Mouse (Mus musculus): ENCODE measurements around the gene Mpz. TPM values are rescaled to one million over a fixed set of nuclear protein-coding genes. Genes with fewer than 3 reads are reported as not detected.

Mpz gene
- polyA plus RNA-seq, 1 experiment, result 1.2 TPM

DNA sequence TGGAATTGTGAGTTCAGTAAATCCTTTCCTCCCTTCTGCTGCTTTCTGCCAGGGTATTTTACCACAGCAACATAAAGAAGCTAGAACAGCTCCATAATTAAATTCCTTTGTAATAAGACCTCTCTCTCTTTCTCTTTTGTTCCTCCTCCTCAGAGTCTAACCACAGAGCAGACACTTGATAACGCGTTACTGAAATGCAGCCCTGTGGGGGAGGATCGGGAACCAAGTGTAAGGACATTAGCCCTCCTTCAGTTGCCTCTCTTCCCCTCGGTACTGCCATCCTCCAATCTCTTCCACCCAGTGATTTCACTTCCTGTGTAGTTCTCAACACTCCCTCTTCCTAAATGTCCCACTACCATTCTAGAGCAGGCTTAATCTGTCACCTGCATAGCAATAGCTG, 58.9 kb downstream of the Mpz start:
- no peak for TF ChIP-seq CTCF (IDR thresholded peaks at IDR 0.05; ENCODE audit: borderline replicate concordance, insufficient read depth, low read length)
- no peak for TF ChIP-seq POLR2A (IDR thresholded peaks at IDR 0.05; ENCODE audit: low read depth, low read length)
- Histone ChIP-seq H3K4me3 (ENCODE audit: insufficient read depth, low read length) (no peak overlapping the region), H3K27ac (ENCODE audit: insufficient read depth, low read length) (no peak overlapping the region), H3K4me1 (ENCODE audit: control insufficient read depth, insufficient read depth, low read length) (no peaks in the 10 kb centered on the region)

Other genes with a start within 250 kb of the Mpz start
- not detected in 2 replicates for gene Fcrlb, start 237.8 kb upstream of the Mpz start, polyA plus RNA-seq (2011; ENCODE audit: insufficient read length, low read depth, missing spikeins)
- not detected in 2 replicates for gene Fcrla, start 223.1 kb upstream of the Mpz start, polyA plus RNA-seq (2011; ENCODE audit: insufficient read length, low read depth, missing spikeins)
- 0.51 TPM in 1 of 2 replicates, not detected in the other for gene Fcgr2b, start 174.2 kb upstream of the Mpz start, polyA plus RNA-seq (2011; ENCODE audit: insufficient read length, low read depth, missing spikeins)
- not detected in 2 replicates for gene Fcgr4, start 131.8 kb upstream of the Mpz start, polyA plus RNA-seq (2011; ENCODE audit: insufficient read length, low read depth, missing spikeins)
- 3.9 TPM in 1 of 2 replicates, not detected in the other for gene Fcgr3, start 85.8 kb upstream of the Mpz start, polyA plus RNA-seq (2011; ENCODE audit: insufficient read length, low read depth, missing spikeins)
- gene Cfap126, start 36.8 kb upstream of the Mpz start, polyA plus RNA-seq (2011; ENCODE audit: insufficient read length, low read depth, missing spikeins), result 2.4 and 2.5 TPM in 2 replicates
- gene Sdhc, start 108 bp upstream of the Mpz start, polyA plus RNA-seq (2011; ENCODE audit: insufficient read length, low read depth, missing spikeins), result 297 and 334 TPM in 2 replicates
- gene Pcp4l1, start 45.6 kb downstream of the Mpz start, polyA plus RNA-seq (2011; ENCODE audit: insufficient read length, low read depth, missing spikeins), result 6.2 and 12.2 TPM in 2 replicates
- not detected in 2 replicates for gene Nr1i3, start 63.3 kb downstream of the Mpz start, polyA plus RNA-seq (2011; ENCODE audit: insufficient read length, low read depth, missing spikeins)
- 26.9 and 29.9 TPM in 2 replicates for gene Tomm40l, start 71.8 kb downstream of the Mpz start, polyA plus RNA-seq (2011; ENCODE audit: insufficient read length, low read depth, missing spikeins)
- gene Apoa2, start 74.3 kb downstream of the Mpz start, polyA plus RNA-seq (2011; ENCODE audit: insufficient read length, low read depth, missing spikeins), result 1.2 and 1.3 TPM in 2 replicates
- gene Fcer1g, start 83.7 kb downstream of the Mpz start, polyA plus RNA-seq (2011; ENCODE audit: insufficient read length, low read depth, missing spikeins), result 1.6 and 7.1 TPM in 2 replicates
- 24.3 and 25.8 TPM in 2 replicates for gene Adamts4, start 99.7 kb downstream of the Mpz start, polyA plus RNA-seq (2011; ENCODE audit: insufficient read length, low read depth, missing spikeins)
- 226 and 234 TPM in 2 replicates for gene Ndufs2, start 100.7 kb downstream of the Mpz start, polyA plus RNA-seq (2011; ENCODE audit: insufficient read length, low read depth, missing spikeins)
- 53.2 and 55.1 TPM in 2 replicates for gene B4galt3, start 119.6 kb downstream of the Mpz start, polyA plus RNA-seq (2011; ENCODE audit: insufficient read length, low read depth, missing spikeins)
- 23.9 and 24.3 TPM in 2 replicates for gene Ppox, start 130.5 kb downstream of the Mpz start, polyA plus RNA-seq (2011; ENCODE audit: insufficient read length, low read depth, missing spikeins)
- gene Usp21, start 137.3 kb downstream of the Mpz start, polyA plus RNA-seq (2011; ENCODE audit: insufficient read length, low read depth, missing spikeins), result 36.8 and 59.0 TPM in 2 replicates
- gene Ufc1, start 144.3 kb downstream of the Mpz start, polyA plus RNA-seq (2011; ENCODE audit: insufficient read length, low read depth, missing spikeins), result 77.8 and 81.9 TPM in 2 replicates
- gene Dedd, start 178.4 kb downstream of the Mpz start, polyA plus RNA-seq (2011; ENCODE audit: insufficient read length, low read depth, missing spikeins), result 43.1 and 53.2 TPM in 2 replicates
- gene Nit1, start 194.9 kb downstream of the Mpz start, polyA plus RNA-seq (2011; ENCODE audit: insufficient read length, low read depth, missing spikeins), result 33.6 and 36.9 TPM in 2 replicates
- 97.0 and 103 TPM in 2 replicates for gene Pfdn2, start 195.0 kb downstream of the Mpz start, polyA plus RNA-seq (2011; ENCODE audit: insufficient read length, low read depth, missing spikeins)
- gene Klhdc9, start 210.1 kb downstream of the Mpz start, polyA plus RNA-seq (2011; ENCODE audit: insufficient read length, low read depth, missing spikeins), result not detected in 2 replicates
- gene Nectin4, start 219.4 kb downstream of the Mpz start, polyA plus RNA-seq (2011; ENCODE audit: insufficient read length, low read depth, missing spikeins), result 0.15 TPM in 1 of 2 replicates, not detected in the other
- gene Arhgap30, start 238.2 kb downstream of the Mpz start, polyA plus RNA-seq (2011; ENCODE audit: insufficient read length, low read depth, missing spikeins), result 0.47 TPM in 1 of 2 replicates, not detected in the other

All from embryonic fibroblast, embryonic 13.5 days (primary cell).